Mouse (Mus musculus): Measurements from ENCODE around the gene H2-Aa. TPM values are rescaled to one million over a fixed set of nuclear protein-coding genes. Genes with fewer than 3 reads are reported as not detected.

The H2-Aa gene
- polyA plus RNA-seq, 1 experiment: 143 TPM

GRCm38 (mm10) chr17:34240916-34241315 is 46.7 kb downstream of the H2-Aa start:
- no peak overlapping the region for H3K4me3 ChIP-seq (replicated peaks; ENCODE audit: control insufficient read depth, low read depth, low read length)
- WGBS: 75% methylated on average over 6 of the region's 6 CpGs
- no peak for TF ChIP-seq CTCF (IDR thresholded peaks at IDR 0.05; ENCODE audit: control insufficient read depth, insufficient read depth, low read length)
- TF ChIP-seq POLR2A (IDR thresholded peaks at IDR 0.05; ENCODE audit: borderline replicate concordance, control insufficient read depth, low read depth, low read length): no peak
- H3K4me1 ChIP-seq (ENCODE audit: control insufficient read depth, insufficient read depth, low read length): no peaks in the 10 kb centered on the region; the same call in 1 of the 2 replicates
- H3K27ac ChIP-seq (ENCODE audit: control insufficient read depth, insufficient read depth, low read depth, low read length, poor library complexity): 0 out of 2 replicates have a peak overlapping the region, but pooled peaks have one; percentile 28

DNA sequence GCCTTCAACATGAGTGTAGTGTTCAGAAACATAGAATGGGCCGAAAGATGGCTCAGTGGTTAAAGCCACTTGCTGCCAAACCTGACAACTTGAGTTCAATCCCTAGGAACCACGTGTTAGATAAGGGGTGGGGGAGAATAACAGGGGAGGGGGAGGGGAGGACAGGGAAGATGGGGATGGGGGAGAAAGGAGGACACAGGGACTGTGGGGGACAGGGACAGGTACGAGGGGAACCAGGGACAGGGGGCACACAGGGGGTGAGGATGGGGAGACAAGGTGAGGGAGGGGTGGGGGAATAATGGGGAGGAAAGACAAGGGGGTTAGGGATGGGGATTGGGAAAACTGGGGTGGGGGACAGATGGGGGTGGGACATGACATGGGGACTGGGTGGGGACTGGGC is 47.3 kb downstream of the H2-Aa start:
- 15% methylated on average over 3 of the region's 3 CpGs for WGBS
- no peak overlapping the region for H3K4me3 ChIP-seq (replicated peaks; ENCODE audit: control insufficient read depth, low read depth, low read length)
- peak overlapping the region; percentile 82 for H3K27ac ChIP-seq (ENCODE audit: control insufficient read depth, insufficient read depth, low read depth, low read length, poor library complexity)
- H3K4me1 ChIP-seq (ENCODE audit: control insufficient read depth, insufficient read depth, low read length): no peaks in the 10 kb centered on the region; the same call in 1 of the 2 replicates
- TF ChIP-seq CTCF (IDR thresholded peaks at IDR 0.05; ENCODE audit: control insufficient read depth, insufficient read depth, low read length): no peak

- Histone ChIP-seq H3K27ac (ENCODE audit: control insufficient read depth, insufficient read depth, low read depth, low read length, poor library complexity) (peak overlapping the region; percentile 94), H3K4me1 (ENCODE audit: control insufficient read depth, insufficient read depth, low read length) (no peaks in the 10 kb centered on the region; the same call in 1 of the 2 replicates), H3K4me3 (replicated peaks; ENCODE audit: control insufficient read depth, low read depth, low read length) (peak overlapping the region; percentile 44)
- TF ChIP-seq CTCF (IDR thresholded peaks at IDR 0.05; ENCODE audit: control insufficient read depth, insufficient read depth, low read length): no peak
- peak; percentile 39; the same call in 1 of the 2 replicates for TF ChIP-seq POLR2A (IDR thresholded peaks at IDR 0.05; ENCODE audit: borderline replicate concordance, control insufficient read depth, low read depth, low read length)
- 2% methylated on average over 10 of the region's 10 CpGs for WGBS
These were observed 48.0 kb downstream of the H2-Aa start for GRCm38 (mm10) chr17:34239601-34240041.

- TF ChIP-seq CTCF (IDR thresholded peaks at IDR 0.05; ENCODE audit: control insufficient read depth, insufficient read depth, low read length): no peak
- TF ChIP-seq POLR2A (IDR thresholded peaks at IDR 0.05; ENCODE audit: borderline replicate concordance, control insufficient read depth, low read depth, low read length): no peak
- H3K4me1 ChIP-seq (ENCODE audit: control insufficient read depth, insufficient read depth, low read length): no peaks in the 10 kb centered on the region; the same call in 1 of the 2 replicates
- 23% methylated on average over 3 of the region's 3 CpGs for WGBS
- peak within 1 kb of the TSS; percentile 94 for H3K27ac ChIP-seq (ENCODE audit: control insufficient read depth, insufficient read depth, low read depth, low read length, poor library complexity)
- peak within 1 kb of the TSS; percentile 45 for H3K4me3 ChIP-seq (replicated peaks; ENCODE audit: control insufficient read depth, low read depth, low read length)
These were observed 48.9 kb downstream of the H2-Aa start, which contains the start of gene H2-Ob for GRCm38 (mm10) chr17:34238706-34239105. TSS of gene H2-Ob (plus strand) at chr17:34238903.

- WGBS: 68% methylated on average over 3 of the region's 3 CpGs
- Histone ChIP-seq H3K27ac (ENCODE audit: control insufficient read depth, insufficient read depth, low read depth, low read length, poor library complexity) (no peak overlapping the region), H3K4me1 (ENCODE audit: control insufficient read depth, insufficient read depth, low read length) (no peaks in the 10 kb centered on the region; the same call in 1 of the 2 replicates), H3K4me3 (replicated peaks; ENCODE audit: control insufficient read depth, low read depth, low read length) (no peak overlapping the region)
- TF ChIP-seq CTCF (IDR thresholded peaks at IDR 0.05; ENCODE audit: control insufficient read depth, insufficient read depth, low read length) (no peak), POLR2A (IDR thresholded peaks at IDR 0.05; ENCODE audit: borderline replicate concordance, control insufficient read depth, low read depth, low read length) (no peak)
These were observed 49.9 kb downstream of the H2-Aa start for GRCm38 (mm10) chr17:34237741-34238140.

DNA sequence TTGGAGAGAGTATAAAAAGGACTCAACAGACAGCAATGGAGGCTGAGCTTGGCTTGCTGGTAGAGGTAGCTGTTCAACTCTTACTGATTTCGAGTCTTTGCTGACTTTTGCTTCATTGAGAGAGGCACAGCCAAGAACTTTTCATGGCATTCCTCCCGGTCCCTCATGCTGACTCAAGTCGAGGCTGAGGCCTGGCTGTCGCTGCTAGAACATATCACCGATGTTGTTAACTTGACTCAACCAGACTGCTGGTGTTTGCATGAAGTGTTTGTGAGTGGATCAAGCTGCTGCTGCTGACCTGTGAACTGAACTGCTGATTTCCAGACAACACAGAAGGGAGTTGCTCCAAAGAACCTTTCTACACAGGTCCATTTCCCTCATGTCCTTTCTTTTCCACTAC is 50.9 kb downstream of the H2-Aa start:
- no peaks in the 10 kb centered on the region; the same call in 1 of the 2 replicates for H3K4me1 ChIP-seq (ENCODE audit: control insufficient read depth, insufficient read depth, low read length)
- no peak overlapping the region for H3K27ac ChIP-seq (ENCODE audit: control insufficient read depth, insufficient read depth, low read depth, low read length, poor library complexity)
- WGBS: 81% methylated on average over 5 of the region's 5 CpGs
- TF ChIP-seq CTCF (IDR thresholded peaks at IDR 0.05; ENCODE audit: control insufficient read depth, insufficient read depth, low read length): no peak
- TF ChIP-seq POLR2A (IDR thresholded peaks at IDR 0.05; ENCODE audit: borderline replicate concordance, control insufficient read depth, low read depth, low read length): no peak
- no peak overlapping the region for H3K4me3 ChIP-seq (replicated peaks; ENCODE audit: control insufficient read depth, low read depth, low read length)

- WGBS: under 1% methylated on average over 9 of the region's 9 CpGs
- TF ChIP-seq POLR2A (IDR thresholded peaks at IDR 0.05; ENCODE audit: borderline replicate concordance, control insufficient read depth, low read depth, low read length) (no peak), CTCF (IDR thresholded peaks at IDR 0.05; ENCODE audit: control insufficient read depth, insufficient read depth, low read length) (peak; percentile 99)
These were observed 52.7 kb downstream of the H2-Aa start for GRCm38 (mm10) chr17:34234926-34235325.

More at GRCm38 (mm10) chr17:34234926-34235325, 52.7 kb downstream of the H2-Aa start:
- Histone ChIP-seq H3K4me1 (ENCODE audit: control insufficient read depth, insufficient read depth, low read length) (no peaks in the 10 kb centered on the region; the same call in 1 of the 2 replicates), H3K4me3 (replicated peaks; ENCODE audit: control insufficient read depth, low read depth, low read length) (no peak overlapping the region), H3K27ac (ENCODE audit: control insufficient read depth, insufficient read depth, low read depth, low read length, poor library complexity) (no peak overlapping the region)

Other genes with a start within 250 kb of the H2-Aa start
- 10.7 and 12.6 TPM in 2 replicates for gene Col11a2, start 248.4 kb downstream of the H2-Aa start, polyA plus RNA-seq (2011; ENCODE audit: insufficient read depth, insufficient read length, low replicate concordance, missing spikeins)
- gene H2-Oa, start 195.5 kb downstream of the H2-Aa start, polyA plus RNA-seq (2011; ENCODE audit: insufficient read depth, insufficient read length, low replicate concordance, missing spikeins): 3.9 and 6.3 TPM in 2 replicates
- 14.2 and 38.5 TPM in 2 replicates for gene H2-DMa, start 168.3 kb downstream of the H2-Aa start, polyA plus RNA-seq (2011; ENCODE audit: insufficient read depth, insufficient read length, low replicate concordance, missing spikeins)
- 118 and 172 TPM in 2 replicates for gene Brd2, start 165.2 kb downstream of the H2-Aa start, polyA plus RNA-seq (2011; ENCODE audit: insufficient read depth, insufficient read length, low replicate concordance, missing spikeins)
- 24.3 and 38.9 TPM in 2 replicates for gene H2-DMb2, start 144.5 kb downstream of the H2-Aa start, polyA plus RNA-seq (2011; ENCODE audit: insufficient read depth, insufficient read length, low replicate concordance, missing spikeins)
- gene H2-DMb1, start 134.8 kb downstream of the H2-Aa start, polyA plus RNA-seq (2011; ENCODE audit: insufficient read depth, insufficient read length, low replicate concordance, missing spikeins): 42.1 and 59.8 TPM in 2 replicates
- gene Tap1, start 100.3 kb downstream of the H2-Aa start, polyA plus RNA-seq (2011; ENCODE audit: insufficient read depth, insufficient read length, low replicate concordance, missing spikeins): 34.1 and 55.9 TPM in 2 replicates
- 111 and 156 TPM in 2 replicates for gene Psmb9, start 100.1 kb downstream of the H2-Aa start, polyA plus RNA-seq (2011; ENCODE audit: insufficient read depth, insufficient read length, low replicate concordance, missing spikeins)
- gene Psmb8, start 90.1 kb downstream of the H2-Aa start, polyA plus RNA-seq (2011; ENCODE audit: insufficient read depth, insufficient read length, low replicate concordance, missing spikeins): 35.3 and 68.8 TPM in 2 replicates
- 50.7 and 54.8 TPM in 2 replicates for gene Tap2, start 84.3 kb downstream of the H2-Aa start, polyA plus RNA-seq (2011; ENCODE audit: insufficient read depth, insufficient read length, low replicate concordance, missing spikeins)
- 30.9 and 72.2 TPM in 2 replicates for gene H2-Ob, start 48.9 kb downstream of the H2-Aa start, polyA plus RNA-seq (2011; ENCODE audit: insufficient read depth, insufficient read length, low replicate concordance, missing spikeins)
- gene H2-Ab1, start 30.1 kb downstream of the H2-Aa start, polyA plus RNA-seq (2011; ENCODE audit: insufficient read depth, insufficient read length, low replicate concordance, missing spikeins): 73.7 and 175 TPM in 2 replicates
- gene H2-Eb1, start 18.0 kb upstream of the H2-Aa start, polyA plus RNA-seq (2011; ENCODE audit: insufficient read depth, insufficient read length, low replicate concordance, missing spikeins): 32.6 and 82.7 TPM in 2 replicates
- gene H2-Eb2, start 37.8 kb upstream of the H2-Aa start, polyA plus RNA-seq (2011; ENCODE audit: insufficient read depth, insufficient read length, low replicate concordance, missing spikeins): 0.29 and 0.60 TPM in 2 replicates
- gene Btnl2, start 67.0 kb upstream of the H2-Aa start, polyA plus RNA-seq (2011; ENCODE audit: insufficient read depth, insufficient read length, low replicate concordance, missing spikeins): 1.1 and 1.8 TPM in 2 replicates
- gene Btnl1, start 89.3 kb upstream of the H2-Aa start, polyA plus RNA-seq (2011; ENCODE audit: insufficient read depth, insufficient read length, low replicate concordance, missing spikeins): not detected in 2 replicates
- 0.92 and 3.7 TPM in 2 replicates for gene BC051142, start 111.0 kb upstream of the H2-Aa start, polyA plus RNA-seq (2011; ENCODE audit: insufficient read depth, insufficient read length, low replicate concordance, missing spikeins)
- 0.65 and 1.2 TPM in 2 replicates for gene Btnl4, start 189.5 kb upstream of the H2-Aa start, polyA plus RNA-seq (2011; ENCODE audit: insufficient read depth, insufficient read length, low replicate concordance, missing spikeins)
- gene Btnl6, start 229.5 kb upstream of the H2-Aa start, polyA plus RNA-seq (2011; ENCODE audit: insufficient read depth, insufficient read length, low replicate concordance, missing spikeins): 1.9 TPM in 1 of 2 replicates, not detected in the other